Mouse (Mus musculus) ES-Bruce4 (cell line): Measurements from ENCODE around the gene Slc25a42. TPM values are rescaled to one million over a fixed set of nuclear protein-coding genes. Genes with fewer than 3 reads are reported as not detected.
A peak's percentile ranks its signal among the peaks of the same experiment; 100 is the strongest.

Experiments
- H3K27ac ChIP-seq: 2 replicates; pipeline ENCODE4 v1.5.1; 2012; ENCODE audit warnings: low read length, inconsistent platforms; ENCODE audit not compliant: insufficient read depth
- H3K27me3 ChIP-seq: 2 replicates; pipeline ENCODE4 v1.6.1; 2012; ENCODE audit warnings: mild to moderate bottlenecking, low read length, inconsistent platforms; ENCODE audit not compliant: control insufficient read depth, poor library complexity, insufficient read depth, severe bottlenecking
- H3K36me3 ChIP-seq: 2 replicates; pipeline ENCODE4 v1.6.1; 2012; ENCODE audit warnings: inconsistent platforms, mild to moderate bottlenecking, low read length, moderate library complexity; ENCODE audit not compliant: control insufficient read depth, poor library complexity, insufficient read depth, severe bottlenecking
- H3K4me1 ChIP-seq: one replicate; pipeline ENCODE4 v1.8.1; 2011; ENCODE audit warnings: low read length; ENCODE audit not compliant: control insufficient read depth, insufficient read depth
- H3K4me3 ChIP-seq: 2 replicates; pipeline ENCODE4 v1.5.1; 2011; ENCODE audit warnings: low read depth, mild to moderate bottlenecking, low read length
- H3K9ac ChIP-seq: 2 replicates; pipeline ENCODE4 v1.6.1; 2012; ENCODE audit warnings: low read depth, mild to moderate bottlenecking, inconsistent platforms; ENCODE audit not compliant: poor library complexity, severe bottlenecking
- H3K9me3 ChIP-seq: replicated peaks from 2 replicates; pipeline ENCODE4 v1.6.1; 2012; ENCODE audit warnings: mild to moderate bottlenecking, low read length, inconsistent platforms; ENCODE audit not compliant: control insufficient read depth, poor library complexity, insufficient read depth, severe bottlenecking
- CTCF ChIP-seq: IDR thresholded peaks from one replicate; pipeline ENCODE4 v1.8.1; 2011; ENCODE audit warnings: low read depth, low read length
- EP300 ChIP-seq: IDR thresholded peaks from 2 replicates; pipeline ENCODE4 v1.6.1; 2011; ENCODE audit warnings: low read depth, low read length; ENCODE audit not compliant: insufficient read depth
- POLR2A ChIP-seq: IDR thresholded peaks from one replicate; pipeline ENCODE4 v1.8.1; 2011; ENCODE audit warnings: low read length; ENCODE audit not compliant: insufficient read depth
- polyA plus RNA-seq: library from polyadenylated mRNA; stranded (reverse); fragments of >200 nt; gene quantifications from 2 replicates; pipeline ENCODE4 v1.2.4, GENCODE M21; 2011; ENCODE audit warnings: low read depth; ENCODE audit not compliant: missing spikeins, insufficient read depth, insufficient read length

Slc25a42 gene
- polyA plus RNA-seq: 7.8 and 9.3 TPM in 2 replicates

- H3K27me3 ChIP-seq: no peaks in the 10 kb centered on the region
- no peak within 1 kb of the TSS for H3K27ac ChIP-seq
- peak within 1 kb of the TSS; percentile 52 for H3K9ac ChIP-seq
- TF ChIP-seq POLR2A (peak; percentile 78), EP300 (no peak)
- no peaks in the 10 kb centered on the region for H3K4me1 ChIP-seq
- no peaks in the 10 kb centered on the region for H3K36me3 ChIP-seq
- no peaks in the 10 kb centered on the region for H3K9me3 ChIP-seq
- peak within 1 kb of the TSS; percentile 69 for H3K4me3 ChIP-seq
Observed at GRCm38 (mm10) chr8:70212112-70213055, at the start of gene Slc25a42. TSS of gene Slc25a42 (minus strand) at chr8:70212305.

GRCm38 (mm10) chr8:70259043-70259442 lies 46.9 kb upstream of the Slc25a42 start:
- Histone ChIP-seq H3K9ac (no peak overlapping the region), H3K4me1 (no peaks in the 10 kb centered on the region), H3K4me3 (no peak overlapping the region)

DNA sequence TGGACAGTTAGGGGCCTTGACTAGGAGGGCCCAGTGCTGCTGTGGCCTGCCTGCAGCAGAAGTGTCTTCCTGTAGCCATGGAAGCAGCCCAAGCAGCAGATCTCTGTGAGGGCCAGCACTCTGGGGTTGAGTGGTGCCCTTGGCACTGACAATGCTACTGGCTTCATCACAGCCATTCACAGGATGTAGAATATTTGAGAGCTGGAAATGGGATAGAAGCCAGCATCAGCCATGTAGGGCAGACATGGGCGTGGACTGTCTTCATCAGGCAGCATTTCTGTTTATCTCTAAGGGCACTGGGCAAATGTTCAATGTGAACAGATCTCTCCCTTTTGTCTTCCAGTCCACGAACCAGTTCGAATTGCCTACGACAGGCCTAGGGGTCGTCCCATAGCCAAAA lies 46.5 kb upstream of the Slc25a42 start:
- H3K27me3 ChIP-seq: no peaks in the 10 kb centered on the region
- H3K9me3 ChIP-seq: no peaks in the 10 kb centered on the region
- peaks cover 84% of the 10 kb centered on the region for H3K36me3 ChIP-seq
- no peak overlapping the region for H3K9ac ChIP-seq
- no peak overlapping the region for H3K4me3 ChIP-seq
- H3K27ac ChIP-seq: no peak overlapping the region
- TF ChIP-seq POLR2A (no peak), EP300 (no peak), CTCF (no peak)
- H3K4me1 ChIP-seq: no peaks in the 10 kb centered on the region

More at GRCm38 (mm10) chr8:70259043-70259442, 46.9 kb upstream of the Slc25a42 start:
- Histone ChIP-seq H3K9me3 (no peaks in the 10 kb centered on the region), H3K27ac (no peak overlapping the region), H3K36me3 (peaks cover 83% of the 10 kb centered on the region), H3K27me3 (no peaks in the 10 kb centered on the region)
- no peak for TF ChIP-seq EP300
- TF ChIP-seq POLR2A: no peak
- TF ChIP-seq CTCF: no peak

- Histone ChIP-seq H3K36me3 (peaks cover 87% of the 10 kb centered on the region), H3K9ac (no peak overlapping the region), H3K27ac (no peak overlapping the region), H3K4me1 (no peaks in the 10 kb centered on the region), H3K27me3 (no peaks in the 10 kb centered on the region), H3K4me3 (no peak overlapping the region), H3K9me3 (no peaks in the 10 kb centered on the region)
- TF ChIP-seq EP300: no peak
- TF ChIP-seq CTCF: no peak
- no peak for TF ChIP-seq POLR2A
Observed at GRCm38 (mm10) chr8:70257456-70257855, 45.4 kb upstream of the Slc25a42 start.

DNA sequence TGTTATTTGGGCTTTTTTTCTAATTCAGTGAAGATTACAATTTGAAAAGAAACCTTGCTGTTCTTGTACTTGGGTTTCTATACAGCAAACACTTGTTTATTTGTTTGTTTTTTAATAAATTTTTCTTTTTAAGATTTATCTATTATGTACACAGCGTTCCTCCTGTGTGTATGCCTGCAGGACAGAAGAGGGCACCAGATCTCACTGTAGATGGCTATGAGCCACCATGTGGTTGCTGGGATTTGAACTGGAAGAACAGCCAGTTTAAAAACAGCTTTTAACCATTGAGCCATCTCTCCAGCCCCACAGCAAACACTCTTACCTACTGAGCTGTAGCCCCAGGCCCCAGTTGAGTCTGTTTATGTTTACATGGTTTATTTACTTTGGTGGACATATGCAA lies 42.5 kb upstream of the Slc25a42 start:
- no peak for TF ChIP-seq CTCF
- TF ChIP-seq EP300: no peak
- no peak for TF ChIP-seq POLR2A
- peaks cover 91% of the 10 kb centered on the region for H3K36me3 ChIP-seq
- no peaks in the 10 kb centered on the region for H3K4me1 ChIP-seq
- no peaks in the 10 kb centered on the region for H3K27me3 ChIP-seq
- no peaks in the 10 kb centered on the region for H3K9me3 ChIP-seq
- H3K4me3 ChIP-seq: no peak overlapping the region
- H3K9ac ChIP-seq: no peak overlapping the region
- peak overlapping the region; percentile 64; the same call in 1 of the 2 replicates for H3K27ac ChIP-seq

DNA sequence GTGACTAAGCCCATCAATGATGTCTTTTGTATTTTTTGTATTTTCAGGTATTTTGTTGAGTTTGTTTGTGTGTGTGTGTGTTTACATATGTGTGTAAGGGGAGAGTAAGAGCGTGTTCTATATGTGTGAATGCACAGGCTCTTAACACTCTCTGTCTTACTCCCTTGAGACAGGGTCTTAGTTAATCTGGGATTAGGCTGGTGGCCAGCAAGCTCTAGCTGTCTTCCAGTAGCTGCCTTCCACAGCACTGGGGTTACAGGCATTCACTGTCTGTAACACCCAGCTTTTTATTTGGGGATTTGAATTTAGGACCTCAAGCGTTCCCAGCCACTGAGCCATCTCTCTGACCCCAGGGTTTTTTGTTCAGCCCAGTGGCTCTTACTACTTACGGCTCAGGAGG lies 35.7 kb upstream of the Slc25a42 start:
- TF ChIP-seq CTCF (no peak), EP300 (no peak), POLR2A (no peak)
- Histone ChIP-seq H3K4me3 (no peak overlapping the region), H3K4me1 (no peaks in the 10 kb centered on the region), H3K9ac (no peak overlapping the region), H3K36me3 (peaks cover 86% of the 10 kb centered on the region), H3K27ac (no peak overlapping the region), H3K9me3 (no peaks in the 10 kb centered on the region), H3K27me3 (no peaks in the 10 kb centered on the region)
